Mouse (Mus musculus) c-Kit-negative CD71-positive TER-119-positive erythroid progenitor cells, embryonic 14.5 days (primary cell): Measurements from ENCODE around the gene Nkx6-2.

ENCODE experiments used
- DNase-seq: peaks from one replicate; pipeline ENCODE4 v3.0.0-alpha.2; 2013; ENCODE audit warnings: low read depth, low spot score

Gene Nkx6-2

DNA sequence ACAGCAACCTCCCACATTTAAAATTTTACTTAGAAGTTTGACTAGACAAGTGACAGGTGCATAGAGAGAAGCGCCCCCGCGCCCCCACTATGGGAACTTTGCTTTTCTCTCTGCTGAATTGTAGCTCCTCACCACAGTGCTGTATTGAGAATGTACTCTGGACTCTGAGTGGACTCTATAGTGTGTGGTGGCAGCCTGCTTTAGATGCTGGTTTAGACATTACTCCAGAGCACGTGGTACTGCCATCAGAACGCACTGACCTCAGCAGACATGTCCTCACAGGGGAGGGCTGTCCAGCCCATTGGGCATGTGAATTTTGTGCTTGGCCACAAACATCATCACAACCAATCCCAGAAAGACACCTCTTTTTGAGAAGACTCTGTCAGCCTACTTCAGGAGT lies 11.8 kb downstream of the Nkx6-2 start:
- DNase-seq, result no peak

DNA sequence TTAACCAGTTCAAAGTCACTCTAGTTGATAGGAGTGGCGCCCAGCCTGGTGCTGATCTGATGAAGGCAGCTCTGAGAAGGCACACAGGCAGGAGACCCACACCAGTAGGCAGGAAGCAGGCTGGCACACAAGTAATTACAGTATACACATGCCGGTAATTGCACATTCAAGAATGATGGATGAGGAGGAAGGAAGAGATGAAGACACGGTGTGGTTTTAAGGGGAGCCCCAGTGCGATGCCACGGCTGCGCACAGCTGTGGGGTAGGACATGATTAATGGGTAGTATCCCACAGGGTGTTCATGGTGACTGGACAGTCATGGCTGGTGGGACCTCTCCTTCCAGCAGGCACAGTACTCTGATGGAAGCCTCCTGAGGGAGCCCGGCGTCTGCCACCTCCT lies 16.1 kb downstream of the Nkx6-2 start:
- no peak for DNase-seq

DNA sequence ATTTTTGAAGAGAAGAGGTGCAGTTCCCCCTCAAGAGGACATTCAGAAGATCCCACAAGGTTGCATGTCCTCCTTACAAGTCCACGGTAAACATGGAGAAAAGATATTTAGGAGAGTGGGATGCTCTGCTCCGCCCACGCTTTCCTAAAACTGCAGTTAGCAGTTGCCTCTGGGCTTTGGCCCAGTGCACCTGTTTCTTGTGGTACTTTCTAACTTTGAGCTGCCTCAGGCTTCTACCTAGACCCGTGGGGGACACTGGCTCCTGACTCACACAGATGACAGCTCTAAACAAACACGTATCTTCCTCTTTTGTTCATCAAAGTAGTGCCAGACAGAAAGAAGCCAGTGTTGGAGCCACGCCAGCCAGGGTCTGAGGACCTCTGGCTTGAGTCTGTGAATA lies 16.6 kb downstream of the Nkx6-2 start:
- DNase-seq, result no peak

- no peak for DNase-seq
Observed at GRCm38 (mm10) chr7:139564161-139564560, 18.4 kb downstream of the Nkx6-2 start.

GRCm38 (mm10) chr7:139563425-139563824 lies 19.2 kb downstream of the Nkx6-2 start:
- no peak for DNase-seq

GRCm38 (mm10) chr7:139559659-139560058 lies 22.9 kb downstream of the Nkx6-2 start:
- DNase-seq, result no peak

GRCm38 (mm10) chr7:139556746-139557526 lies 25.7 kb downstream of the Nkx6-2 start:
- DNase-seq, result no peak

DNA sequence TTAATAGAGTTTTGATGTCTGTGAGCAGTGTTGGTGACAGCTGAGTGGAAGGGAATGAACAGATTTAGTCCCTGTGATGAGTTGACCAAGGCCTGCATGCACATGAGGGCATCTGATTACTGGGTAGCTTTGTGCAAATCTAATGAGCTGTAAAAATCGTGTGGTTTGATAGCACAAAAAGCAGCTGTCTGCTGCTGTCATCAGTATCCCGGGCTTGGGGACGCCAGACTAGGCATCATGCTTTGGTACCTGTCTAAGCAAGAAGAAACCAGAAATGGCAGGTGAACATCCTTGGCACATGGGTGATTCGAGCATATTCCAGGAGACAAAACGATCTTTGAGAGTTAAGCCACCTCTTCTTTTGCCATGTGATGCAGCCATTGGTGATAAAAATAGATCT lies 26.3 kb downstream of the Nkx6-2 start:
- DNase-seq, result no peak

GRCm38 (mm10) chr7:139551519-139551918 lies 31.1 kb downstream of the Nkx6-2 start:
- DNase-seq, result no peak

GRCm38 (mm10) chr7:139550086-139550783 lies 32.4 kb downstream of the Nkx6-2 start:
- no peak for DNase-seq

GRCm38 (mm10) chr7:139547325-139547724 lies 35.3 kb downstream of the Nkx6-2 start:
- no peak for DNase-seq

DNA sequence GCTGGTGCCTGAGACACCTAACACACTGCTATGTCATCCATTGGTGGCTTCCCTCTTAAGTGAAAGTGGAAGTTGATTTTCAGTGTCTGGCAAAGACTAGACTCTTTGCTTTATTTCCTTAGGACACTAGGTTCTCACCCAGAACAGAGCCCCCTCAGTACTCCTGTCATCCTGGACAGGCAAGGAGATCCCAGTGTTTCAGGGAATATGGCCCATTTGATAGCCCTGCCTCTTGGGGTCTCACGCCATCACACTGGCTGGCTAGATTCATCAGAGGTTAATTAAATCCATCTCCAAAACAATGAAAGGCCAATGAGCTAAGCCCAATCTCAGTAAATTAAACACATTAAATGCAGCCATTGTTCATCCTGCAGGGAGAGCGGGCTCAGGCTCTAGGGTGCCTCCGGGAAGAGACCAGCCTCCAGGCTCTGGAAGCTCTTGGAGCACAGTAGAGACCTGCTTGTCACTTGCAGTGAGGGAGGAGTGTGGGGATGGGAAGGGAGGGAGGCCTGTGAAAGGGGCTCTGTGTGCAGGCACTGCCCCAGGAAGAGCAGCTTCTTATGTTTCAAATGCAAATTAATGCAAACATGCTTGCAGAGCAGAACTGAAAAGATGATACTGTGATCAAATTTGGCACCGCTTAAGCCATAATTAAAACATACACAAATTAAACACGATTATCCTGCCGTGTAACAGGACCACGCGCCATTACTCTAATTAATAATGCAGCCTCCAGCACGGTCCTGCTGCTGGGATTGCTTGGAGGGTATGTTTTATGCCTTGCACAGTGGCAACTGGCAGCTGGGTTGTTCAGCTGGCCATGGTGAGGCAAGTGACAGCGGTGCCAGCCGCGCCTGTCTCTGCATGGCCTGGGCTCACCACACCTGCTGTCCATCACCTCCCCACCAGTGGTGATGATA lies 37.6 kb downstream of the Nkx6-2 start:
- DNase-seq, result no peak

DNA sequence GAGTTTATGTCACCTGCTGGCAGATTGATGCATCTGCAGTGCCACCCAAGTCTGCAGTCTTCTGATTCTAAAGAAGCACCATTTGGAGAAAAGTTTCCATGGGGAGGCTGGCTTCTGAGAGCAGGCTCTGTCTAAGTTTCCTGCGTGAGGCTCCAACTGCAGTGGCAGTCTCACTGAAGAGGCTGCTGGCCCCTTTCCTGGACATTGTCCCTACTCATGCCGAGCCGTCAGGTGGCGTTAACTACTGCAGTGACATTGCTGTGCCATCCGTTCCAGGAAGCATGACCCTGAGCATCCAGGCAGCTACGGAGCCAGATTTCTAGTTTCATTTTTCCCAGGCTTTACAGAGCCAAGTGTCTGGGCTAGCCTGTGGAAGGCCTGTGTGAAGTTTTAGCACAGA lies 41.2 kb downstream of the Nkx6-2 start:
- DNase-seq, result no peak

DNA sequence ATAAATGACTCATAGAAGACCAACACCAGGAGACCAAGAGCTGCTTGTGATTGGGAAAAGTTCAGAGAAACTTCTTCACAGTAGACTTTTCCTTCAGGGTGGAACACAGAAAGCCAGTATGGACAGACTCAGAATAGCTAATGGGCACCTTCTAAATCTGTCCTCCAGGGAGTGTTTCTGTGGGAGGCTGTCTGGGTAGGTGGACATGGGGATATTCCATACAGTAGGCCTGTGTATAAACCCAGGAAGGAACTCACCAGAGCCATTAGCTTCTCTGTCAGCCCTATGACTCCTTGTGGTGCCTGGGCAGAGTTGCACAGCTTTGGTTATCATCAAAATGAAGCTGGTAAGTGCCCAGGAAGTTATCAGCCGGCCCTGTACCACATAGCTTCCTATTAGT lies 42.0 kb downstream of the Nkx6-2 start:
- no peak for DNase-seq

- DNase-seq, result no peak
Observed at GRCm38 (mm10) chr7:139538541-139538940, 44.1 kb downstream of the Nkx6-2 start.

DNA sequence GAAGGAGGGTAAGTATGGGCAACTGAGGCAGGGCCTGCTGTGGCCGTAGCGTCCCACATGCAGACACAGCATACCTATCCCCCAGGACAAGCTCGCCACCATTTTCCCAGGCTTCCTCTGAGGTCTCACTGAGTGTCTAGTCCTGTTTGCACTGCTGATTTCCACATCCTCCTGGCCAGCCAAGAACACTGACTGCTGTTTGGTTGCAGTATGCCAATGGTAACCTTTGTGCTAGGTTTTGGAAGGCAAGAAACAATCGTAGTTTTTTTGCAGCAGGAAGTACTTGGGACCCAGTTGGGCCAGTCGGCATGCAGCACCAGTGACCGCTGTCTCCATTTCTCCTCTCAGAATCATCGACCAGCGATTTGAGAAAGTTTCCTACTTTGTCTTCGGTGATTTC lies 44.8 kb downstream of the Nkx6-2 start:
- no peak for DNase-seq

DNA sequence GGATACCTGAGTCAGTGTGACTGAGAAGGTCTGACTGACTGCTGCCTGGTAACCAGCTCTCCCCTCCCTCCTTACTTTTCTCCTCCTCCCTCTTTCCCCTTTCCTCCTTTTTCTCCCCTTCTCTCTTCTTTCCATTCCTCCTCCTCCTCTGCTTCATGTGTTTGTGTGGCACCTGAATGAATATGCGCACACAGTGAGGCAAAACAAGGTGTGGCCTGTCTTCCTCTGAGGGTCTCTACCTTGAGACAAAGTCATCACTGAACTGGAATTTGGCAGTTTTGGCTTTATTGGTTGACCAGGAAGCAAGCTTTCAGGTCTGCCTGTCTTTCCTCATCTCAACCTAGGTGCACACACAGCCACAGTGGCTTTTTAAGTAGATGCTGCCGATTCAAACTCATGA lies 45.8 kb downstream of the Nkx6-2 start:
- DNase-seq, result no peak

GRCm38 (mm10) chr7:139536331-139536730 lies 46.3 kb downstream of the Nkx6-2 start:
- no peak for DNase-seq

- no peak for DNase-seq
Observed at GRCm38 (mm10) chr7:139531428-139531801, 51.2 kb downstream of the Nkx6-2 start.

DNA sequence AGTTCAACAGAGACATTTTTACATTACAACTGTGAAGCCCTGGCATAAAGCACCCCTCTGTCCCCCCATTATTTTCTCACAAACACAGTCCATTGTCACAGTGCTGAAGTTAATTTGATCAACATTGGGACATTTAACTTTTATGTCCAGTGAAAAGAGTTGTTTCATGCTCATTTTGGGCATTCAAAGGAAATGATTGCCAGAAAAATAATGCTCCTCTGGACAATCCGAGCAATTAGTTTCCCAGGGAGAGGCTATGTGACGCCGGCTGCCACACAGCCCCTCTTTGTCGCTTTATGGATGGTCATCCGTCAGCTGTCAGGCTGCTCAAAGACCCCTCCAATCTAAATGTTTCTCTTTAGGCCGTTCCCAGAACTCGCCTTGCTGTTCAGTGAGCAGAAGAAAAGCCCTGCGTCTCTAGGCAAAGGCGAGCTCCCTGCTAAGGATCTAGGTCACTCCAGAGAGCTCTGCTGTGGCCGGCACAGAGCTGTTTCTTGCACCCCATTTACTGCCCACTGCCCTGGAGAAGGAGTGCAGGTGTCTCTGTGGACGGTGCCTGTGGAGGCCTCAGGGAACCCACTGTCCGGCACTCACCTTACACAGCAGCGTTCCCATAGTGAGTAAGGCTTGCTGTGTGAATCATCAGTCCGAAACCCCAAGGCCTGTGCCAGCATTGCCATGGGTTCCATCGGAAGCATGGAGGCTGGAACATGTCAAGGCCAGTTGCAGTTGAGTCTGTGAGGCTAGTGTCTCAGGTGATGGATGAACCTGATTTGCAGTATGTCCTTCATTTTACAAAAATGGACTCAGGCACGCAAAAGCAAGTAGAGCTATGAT lies 51.8 kb downstream of the Nkx6-2 start:
- DNase-seq, result no peak
